ENCODE assay signal across 25 mouse cellular contexts in the genomic region with DNA sequence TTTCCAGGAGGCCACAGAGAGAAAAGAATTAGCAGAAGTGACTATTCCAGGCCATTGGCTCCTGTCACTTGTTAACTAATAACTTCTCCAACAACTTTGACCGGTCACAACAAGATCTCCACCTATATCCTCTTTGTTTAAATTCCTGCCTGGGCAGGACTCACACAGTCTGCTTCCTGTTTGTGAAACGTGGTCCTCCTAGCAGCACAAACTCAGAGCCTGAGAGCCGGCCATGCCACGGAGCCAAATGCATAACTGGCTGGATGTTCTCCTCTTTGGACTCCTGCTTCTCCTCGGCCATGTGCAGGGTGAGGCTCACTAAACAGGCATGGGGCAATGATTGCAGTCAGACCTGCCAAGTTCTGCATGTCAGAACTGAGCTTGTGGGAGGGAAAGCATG. TPM values are rescaled to one million over a fixed set of nuclear protein-coding genes. Genes with fewer than 3 reads are reported as not detected.
DNase-seq lines count a peak whose midpoint lies in the region.
"Had no signal": no experiment of that assay in that cellular context is flagged by ENCODE, and none has a peak within 500 bp of the region (broad histone marks: within the 10 kb centered on the region; RNA-seq: fewer than 3 reads in every experiment).

A gene (plus strand): TSS at position 133 of the 400 bp plus-strand sequence.

- 72% methylated on average over 5 of the region's 5 CpGs for WGBS in embryonic facial prominence, embryonic 10.5 days

- no peaks in the 10 kb centered on the region for H3K9me3 ChIP-seq in embryonic facial prominence, embryonic 10.5 days
- H3K9me3 ChIP-seq: embryonic facial prominence, embryonic 13.5 days; forebrain, embryonic 12.5 days; heart, embryonic 13.5 days; hindbrain, embryonic 13.5 days; liver, embryonic 15.5 days; midbrain, embryonic 10.5 days; neural tube, embryonic 13.5 days had no signal

- H3K4me1 ChIP-seq in embryonic facial prominence, embryonic 10.5 days, result no peaks in the 10 kb centered on the region
- H3K4me1 ChIP-seq: embryonic facial prominence, embryonic 13.5 days; forebrain, embryonic 12.5 days; heart, embryonic 13.5 days; hindbrain, embryonic 13.5 days; liver, embryonic 15.5 days; neural tube, embryonic 13.5 days had no signal

- no peaks in the 10 kb centered on the region for H3K36me3 ChIP-seq in embryonic facial prominence, embryonic 10.5 days (replicated peaks)
- H3K36me3 ChIP-seq: embryonic facial prominence, embryonic 13.5 days; forebrain, embryonic 12.5 days; heart, embryonic 13.5 days; hindbrain, embryonic 13.5 days; liver, embryonic 15.5 days; midbrain, embryonic 10.5 days; neural tube, embryonic 13.5 days had no signal

- DNase-seq in lung, adult 18-20 months, result peak; percentile 6
- no peak for DNase-seq in lung, postnatal 25 days (ENCODE audit: low spot score)
- DNase-seq in kidney, adult 9 months, result peak; percentile 51
- peak; percentile 38 for DNase-seq in kidney, postnatal 14 days
- DNase-seq in lung, postnatal 36 days, result peak; percentile 15
- DNase-seq in thymus, postnatal 4 days, result no peak
- DNase-seq in embryonic facial prominence, embryonic 10.5 days (ENCODE audit: low spot score), result no peak
- DNase-seq: adrenal gland, adult 2 months; cerebellum, adult 2 months; cerebellum, postnatal 25 days; gastrocnemius, postnatal 25 days; heart, adult 2 months; right cerebral cortex, adult 18-20 months had no signal

- H3K27ac ChIP-seq in embryonic facial prominence, embryonic 10.5 days (replicated peaks), result no peak within 1 kb of the TSS
- H3K27ac ChIP-seq: embryonic facial prominence, embryonic 13.5 days; forebrain, embryonic 12.5 days; heart, adult 2 months; heart, embryonic 13.5 days; hindbrain, embryonic 13.5 days; kidney, postnatal 0 days; left cerebral cortex, adult 2 months; liver, embryonic 15.5 days; midbrain, embryonic 10.5 days; neural tube, embryonic 13.5 days had no signal

- H3K4me3 ChIP-seq in embryonic facial prominence, embryonic 10.5 days, result no peak within 1 kb of the TSS
- H3K4me3 ChIP-seq: embryonic facial prominence, embryonic 13.5 days; erythroblast, embryonic 14.5 days; forebrain, embryonic 12.5 days; heart, adult 2 months; heart, embryonic 13.5 days; hindbrain, embryonic 13.5 days; left cerebral cortex, adult 2 months; liver, embryonic 15.5 days; midbrain, embryonic 10.5 days; myocyte; neural tube, embryonic 13.5 days had no signal

- no peaks in the 10 kb centered on the region for H3K27me3 ChIP-seq in embryonic facial prominence, embryonic 10.5 days (replicated peaks; ENCODE audit: low read depth, poor library complexity, severe bottlenecking)
- H3K27me3 ChIP-seq: embryonic facial prominence, embryonic 13.5 days; forebrain, embryonic 12.5 days; heart, embryonic 13.5 days; hindbrain, embryonic 13.5 days; liver, embryonic 15.5 days; neural tube, embryonic 13.5 days had no signal

RNA-seq across cellular contexts. Expression of the gene that starts here (rescaled TPM):
- polyA plus RNA-seq in embryonic facial prominence, embryonic 10.5 days (2016; fragmentation: Nextera tagmentation; extraction: Ambion mirVana), result 0.04 and 0.29 TPM in 2 replicates
- polyA plus RNA-seq: adrenal gland, adult 2 months; C2C12; cerebellum, adult 2 months; erythroblast, embryonic 14.5 days; midbrain, embryonic 10.5 days; myocyte had no signal

Comparison
In these comparisons a context has a peak if more than half of its experiments do, and no peak if none do; other contexts are left out.
1. DNase-seq: peak in lung, adult 18-20 months (2 of 2), kidney, adult 9 months (single experiment), kidney, postnatal 14 days (single experiment) and lung, postnatal 36 days (single experiment); none in lung, postnatal 25 days (single experiment), thymus, postnatal 4 days (single experiment) and embryonic facial prominence, embryonic 10.5 days (single experiment).